Mouse (Mus musculus): ENCODE measurements at regions not wholly inside any gene's neighbourhood (a gene's known extent, or its start where the extent isn't known, plus 50 kb on each side); places are given as distances from the start of the nearest gene placed in this dataset.
"Not testable (repeated sequence)": the region's sequence is repeated elsewhere in the genome, so short reads cannot be mapped to it uniquely, and the experiment has no call there.

DNA sequence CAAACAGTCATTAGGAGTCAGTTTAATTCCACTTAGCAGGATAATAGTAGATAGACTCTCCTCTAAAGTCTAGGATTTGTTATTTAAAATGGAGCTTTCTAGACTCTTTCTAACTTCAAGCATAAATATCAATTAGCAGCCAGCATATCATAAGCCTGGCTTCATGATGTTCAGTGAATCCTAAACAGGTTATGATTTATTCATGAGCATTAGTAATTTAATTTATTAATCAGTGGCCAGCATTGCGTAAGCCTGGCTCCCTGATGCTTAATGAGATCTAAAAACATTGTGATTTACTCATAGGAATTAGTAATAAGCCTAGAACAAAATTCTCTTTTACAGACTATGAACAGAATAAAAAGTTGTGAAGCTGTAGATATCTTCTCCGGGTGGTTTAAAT lies 64.6 kb upstream of the Rmdn2 start:
- no peak for DNase-seq (ENCODE audit: low read depth, low spot score)

DNA sequence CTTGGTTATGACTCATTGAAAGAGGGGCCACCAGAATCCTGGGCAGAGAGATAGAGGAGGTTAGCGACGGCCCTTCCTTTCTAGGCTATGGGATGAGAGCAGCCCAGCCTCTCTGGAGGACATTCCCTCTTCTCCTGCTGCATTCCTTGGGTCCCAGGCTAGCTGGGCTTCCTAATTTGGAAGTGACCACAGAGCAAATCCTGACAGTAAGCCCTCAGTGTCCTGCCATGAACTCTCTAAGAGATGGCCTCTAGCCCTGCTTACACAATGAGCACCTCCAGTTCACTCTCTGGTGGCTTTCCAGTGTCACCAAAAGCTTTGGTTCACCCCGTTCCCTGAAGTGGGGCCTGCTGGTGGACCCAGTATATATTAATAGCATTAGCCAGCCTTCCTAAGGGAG lies 64.1 kb upstream of the Rmdn2 start:
- DNase-seq (ENCODE audit: low read depth, low spot score): no peak

DNA sequence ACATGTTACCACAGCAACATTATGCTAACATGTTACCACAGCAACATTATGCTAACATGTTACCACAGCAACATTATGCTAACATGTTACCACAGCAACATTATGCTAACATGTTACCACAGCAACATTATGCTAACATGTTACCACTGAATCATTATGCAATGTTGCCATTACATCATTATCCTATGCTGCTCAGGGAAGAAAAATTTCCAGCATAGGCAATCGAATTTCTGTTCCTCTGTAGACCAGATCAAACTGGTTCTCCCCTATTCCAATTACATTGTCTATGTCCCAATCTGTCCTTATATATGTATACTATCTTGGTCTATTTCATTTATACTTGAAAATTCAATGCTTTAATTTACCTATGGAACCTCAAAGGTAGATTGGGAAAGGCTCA lies 61.3 kb upstream of the Rmdn2 start:
- DNase-seq (ENCODE audit: low read depth, low spot score): not testable (repeated sequence)

DNA sequence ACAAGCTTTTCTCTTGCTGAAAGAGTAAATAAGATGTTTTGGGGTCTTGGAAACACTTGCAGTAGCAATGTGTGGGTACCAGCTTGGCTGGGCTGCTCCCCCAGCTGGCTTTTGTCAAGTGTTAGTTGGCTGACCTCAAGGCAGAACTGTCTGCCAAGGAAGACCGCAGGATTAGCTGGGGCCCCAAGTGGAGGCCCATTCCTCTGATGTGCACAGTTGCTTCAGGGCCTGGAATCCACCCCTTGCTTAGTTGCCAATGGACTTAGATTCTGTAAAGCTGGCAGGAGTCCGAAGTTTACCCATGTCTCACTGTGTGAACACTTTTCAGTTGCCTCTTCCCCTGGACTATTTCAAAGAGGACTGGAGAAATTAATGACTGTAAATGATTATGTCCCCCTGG lies 57.8 kb upstream of the Rmdn2 start:
- DNase-seq (ENCODE audit: low read depth, low spot score): no peak

DNA sequence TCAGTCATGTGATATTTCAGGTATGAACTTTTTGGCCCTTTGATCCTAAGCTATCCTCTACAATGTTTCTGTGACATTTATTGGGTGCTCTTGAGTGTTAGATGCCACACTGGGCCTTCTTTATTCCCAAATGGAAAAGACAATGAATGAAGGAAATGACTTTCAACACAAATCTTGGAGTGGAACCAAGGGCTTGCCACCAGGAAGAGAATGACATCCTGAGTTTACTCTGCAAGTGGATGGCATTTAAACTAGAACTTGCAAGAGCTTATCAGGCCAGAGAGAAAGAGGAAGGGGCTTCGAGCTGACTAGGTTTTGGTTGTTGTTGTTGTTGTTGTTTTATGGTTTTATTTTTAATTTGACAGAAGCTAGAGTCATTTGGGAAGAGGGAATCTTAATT lies 56.1 kb upstream of the Rmdn2 start:
- DNase-seq (ENCODE audit: low read depth, low spot score): no peak
